ENCODE assay signal across 12 mouse cellular contexts in the genomic region with DNA sequence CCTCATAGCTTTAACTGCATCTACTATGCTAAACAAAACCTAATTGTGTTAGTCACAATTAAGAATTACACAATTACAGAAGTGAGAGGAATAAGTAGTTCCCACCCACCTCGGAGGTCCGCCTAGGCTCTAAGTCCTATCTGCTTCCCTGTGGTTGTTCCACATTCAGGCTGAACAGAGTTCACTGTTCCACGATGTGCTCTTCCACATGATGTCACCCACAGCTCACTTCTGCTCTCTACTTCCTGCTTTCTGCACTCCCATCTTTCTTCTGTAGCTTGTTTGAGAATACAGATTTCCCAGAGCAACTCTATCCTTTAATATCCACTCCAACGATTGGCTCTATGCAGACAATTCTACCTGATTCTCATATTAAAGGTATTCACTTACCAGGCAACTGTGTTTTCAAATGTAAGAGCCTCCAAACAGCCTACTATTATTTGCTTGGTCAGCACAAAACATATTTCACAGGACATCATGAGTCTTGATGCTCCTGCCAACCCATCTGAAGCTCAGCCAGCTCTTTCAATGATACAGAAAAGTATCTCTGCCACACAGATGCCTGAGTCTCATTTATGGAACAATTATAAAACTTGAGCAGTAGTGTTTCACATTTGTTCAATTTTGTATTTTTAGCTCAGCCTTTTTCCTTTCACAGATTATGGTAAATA.
DNase-seq lines count a peak whose midpoint lies in the region; ATAC-seq and TF ChIP-seq lines count a peak whose summit lies in the region.
"Had no signal": no experiment of that assay in that cellular context is flagged by ENCODE, and none has a peak within 500 bp of the region (broad histone marks: within the 10 kb centered on the region; RNA-seq: fewer than 3 reads in every experiment).

No protein-coding gene starts in this region.

- H3K27ac ChIP-seq in gastrocnemius, adult 2 months, result peak overlapping the region; percentile 48
- no peak overlapping the region for H3K27ac ChIP-seq in liver, adult 2 months (replicated peaks; ENCODE audit: insufficient read depth, low read depth, low read length)
- no peak overlapping the region for H3K27ac ChIP-seq in liver, embryonic 12.5 days
- H3K27ac ChIP-seq: heart, embryonic 13.5 days; macrophage; neural tube, embryonic 13.5 days had no signal

- H3K79me2 ChIP-seq in liver, adult 2 months (ENCODE audit: control insufficient read depth, insufficient read depth, low read length), result no peaks in the 10 kb centered on the region

- no peak for TF ChIP-seq POLR2A in liver, adult 2 months (IDR thresholded peaks at IDR 0.05; ENCODE audit: extremely low read depth, insufficient read depth, low read length)

- H3K27me3 ChIP-seq in liver, adult 2 months (ENCODE audit: control insufficient read depth, insufficient read depth, low read length), result no peaks in the 10 kb centered on the region
- H3K27me3 ChIP-seq in liver, embryonic 12.5 days (replicated peaks), result no peaks in the 10 kb centered on the region
- H3K27me3 ChIP-seq: heart, embryonic 13.5 days; neural tube, embryonic 13.5 days had no signal

- peak; percentile 19; the same call in 1 of the 2 replicates for TF ChIP-seq CTCF in gastrocnemius, adult 2 months (IDR thresholded peaks at IDR 0.05)
- no peak for TF ChIP-seq CTCF in liver, adult 2 months (IDR thresholded peaks at IDR 0.05; ENCODE audit: low read depth, low read length)

- no peak overlapping the region for H3K9ac ChIP-seq in liver, adult 2 months (ENCODE audit: low read depth, low read length)
- H3K9ac ChIP-seq in liver, embryonic 12.5 days, result no peak overlapping the region
- H3K9ac ChIP-seq: heart, embryonic 13.5 days; neural tube, embryonic 13.5 days had no signal

- DNase-seq in gastrocnemius, adult 2 months, result no peak
- no peak for DNase-seq in gastrocnemius, postnatal 25 days
- DNase-seq in liver, adult 2 months (ENCODE audit: extremely low read depth, low read depth, low spot score), result peak; percentile 39
- DNase-seq in adipocyte (ENCODE audit: low spot score), result peak; percentile 34
- DNase-seq in urinary bladder, postnatal 10 days (ENCODE audit: low spot score), result no peak
- DNase-seq in spleen, postnatal 36 days (ENCODE audit: low spot score in 2 of 2), result no peak
- DNase-seq: left cerebral cortex, postnatal 4 days had no signal

- intact Hi-C loops in gastrocnemius, adult 2 months (cut with DNase I), result no loop called here

- no peaks in the 10 kb centered on the region for H3K9me3 ChIP-seq in liver, embryonic 12.5 days (replicated peaks)
- H3K9me3 ChIP-seq: heart, embryonic 13.5 days; neural tube, embryonic 13.5 days had no signal

- no peaks in the 10 kb centered on the region for H3K4me1 ChIP-seq in liver, adult 2 months (ENCODE audit: control insufficient read depth, insufficient read depth, low read length)
- H3K4me1 ChIP-seq in liver, embryonic 12.5 days, result no peaks in the 10 kb centered on the region

- no peak for ATAC-seq in liver, embryonic 12.5 days
- peak; percentile 100 for ATAC-seq in megakaryocyte, adult 5-6 weeks (ENCODE audit: poor library complexity, severe bottlenecking)

- 66% methylated on average over 4 of the region's 4 CpGs for WGBS in liver, adult 2 months
- 39% methylated on average over 4 of the region's 4 CpGs for WGBS in liver, embryonic 12.5 days (ENCODE audit: insufficient replicate concordance)

- no peaks in the 10 kb centered on the region for H3K36me3 ChIP-seq in liver, adult 2 months (ENCODE audit: control insufficient read depth, insufficient read depth, low read length)
- H3K36me3 ChIP-seq in liver, embryonic 12.5 days, result no peaks in the 10 kb centered on the region
- H3K36me3 ChIP-seq: heart, embryonic 13.5 days; neural tube, embryonic 13.5 days had no signal

- H3K4me2 ChIP-seq in liver, embryonic 12.5 days, result no peak overlapping the region
- H3K4me2 ChIP-seq: heart, embryonic 13.5 days; neural tube, embryonic 13.5 days had no signal

- no peak overlapping the region for H3K4me3 ChIP-seq in gastrocnemius, adult 2 months
- H3K4me3 ChIP-seq in liver, adult 2 months (ENCODE audit: insufficient read depth, low read depth, low read length), result no peak overlapping the region
- H3K4me3 ChIP-seq in liver, embryonic 12.5 days, result no peak overlapping the region
- H3K4me3 ChIP-seq: heart, embryonic 13.5 days; neural tube, embryonic 13.5 days had no signal

Comparison
In these comparisons a context has a peak if more than half of its experiments do, and no peak if none do; other contexts are left out.
1. DNase-seq: peak in liver, adult 2 months (single experiment) and adipocyte (single experiment); none in gastrocnemius, adult 2 months (single experiment), gastrocnemius, postnatal 25 days (single experiment), urinary bladder, postnatal 10 days (single experiment) and spleen, postnatal 36 days (0 of 2).